Mouse (Mus musculus) granulocyte monocyte progenitor cell, adult 5-6 weeks (primary cell): ENCODE data around the gene Gng7. TPM values are rescaled to one million over a fixed set of nuclear protein-coding genes. Genes with fewer than 3 reads are reported as not detected.
A peak's percentile ranks its signal among the peaks of the same experiment; 100 is the strongest.

Experiments used
- ATAC-seq: replicated peaks from 2 replicates; pipeline ENCODE4 v1.8.0; 2016; ENCODE audit warnings: mild to moderate bottlenecking, moderate TSS enrichment, inconsistent platforms; ENCODE audit not compliant: poor library complexity, severe bottlenecking
- total RNA-seq, 2 experiments: library from RNA; stranded (forward) in 1 of 2; stranded (reverse) in 1 of 2; fragments of 200-712, 200-1000 nt in 1 of 2; fragments of >200 nt in 1 of 2; fragmentation: Nextera tagmentation in 1 of 2; gene quantifications; 2 replicates each; pipeline ENCODE4 v1.2.3; 2014 to 2017

Gng7 gene
- total RNA-seq, 2 experiments from 2014 or later: 0.30 to 0.46 TPM

DNA sequence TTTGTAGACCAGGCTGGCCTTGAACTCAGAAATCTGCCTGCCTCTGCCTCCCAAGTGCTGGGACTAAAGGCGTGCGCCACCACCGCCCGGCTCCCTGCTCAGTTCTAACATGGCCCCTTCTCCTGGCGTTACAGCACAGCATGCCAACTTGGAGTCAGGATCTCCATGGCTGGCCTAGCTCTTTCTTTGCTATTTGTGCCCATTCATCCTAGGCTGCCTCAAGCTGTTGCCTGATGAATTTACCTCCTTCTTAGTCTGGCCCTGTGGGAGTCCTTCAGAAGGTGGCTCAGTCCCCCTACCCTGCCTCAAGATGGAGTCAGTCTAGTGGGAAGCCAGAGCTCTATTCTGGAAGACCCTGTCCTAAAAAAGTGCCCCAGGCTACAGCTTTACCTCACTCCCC is 12.1 kb upstream of the Gng7 start:
- ATAC-seq: no peak

DNA sequence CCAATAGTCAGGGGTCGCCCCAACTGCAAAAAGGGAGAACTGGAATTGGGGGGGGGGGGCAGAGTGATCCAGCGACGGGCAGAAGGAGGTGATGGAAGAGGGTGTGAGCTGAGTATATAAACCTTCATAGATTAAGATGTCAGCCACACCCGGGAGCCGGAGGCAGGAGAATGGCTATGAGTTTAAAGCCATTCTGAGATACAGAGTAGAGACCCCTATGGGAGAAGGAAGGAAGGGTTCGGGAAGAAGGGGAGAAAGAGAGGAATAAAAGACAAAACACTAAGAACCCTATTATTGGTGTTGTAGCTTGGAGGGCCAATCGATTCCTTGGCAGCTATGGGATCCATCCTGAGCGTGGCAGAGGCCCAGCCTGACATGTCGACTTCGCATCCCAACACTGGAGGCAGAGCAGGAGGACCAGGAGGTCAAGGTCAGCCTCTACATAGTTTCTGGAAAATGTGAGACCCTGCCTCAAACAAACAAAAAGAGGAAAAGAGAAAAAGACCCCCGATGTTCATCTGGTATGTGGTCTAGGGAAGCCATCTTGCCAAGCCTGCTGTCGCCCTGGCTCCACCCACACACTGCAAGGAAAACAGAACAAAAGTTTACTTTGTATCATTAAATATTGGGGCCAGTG is 11.0 kb upstream of the Gng7 start, which contains the start of gene Diras1:
TSS of gene Diras1 (minus strand) at position 24 of the 637 bp plus-strand sequence.
- no peak for ATAC-seq

DNA sequence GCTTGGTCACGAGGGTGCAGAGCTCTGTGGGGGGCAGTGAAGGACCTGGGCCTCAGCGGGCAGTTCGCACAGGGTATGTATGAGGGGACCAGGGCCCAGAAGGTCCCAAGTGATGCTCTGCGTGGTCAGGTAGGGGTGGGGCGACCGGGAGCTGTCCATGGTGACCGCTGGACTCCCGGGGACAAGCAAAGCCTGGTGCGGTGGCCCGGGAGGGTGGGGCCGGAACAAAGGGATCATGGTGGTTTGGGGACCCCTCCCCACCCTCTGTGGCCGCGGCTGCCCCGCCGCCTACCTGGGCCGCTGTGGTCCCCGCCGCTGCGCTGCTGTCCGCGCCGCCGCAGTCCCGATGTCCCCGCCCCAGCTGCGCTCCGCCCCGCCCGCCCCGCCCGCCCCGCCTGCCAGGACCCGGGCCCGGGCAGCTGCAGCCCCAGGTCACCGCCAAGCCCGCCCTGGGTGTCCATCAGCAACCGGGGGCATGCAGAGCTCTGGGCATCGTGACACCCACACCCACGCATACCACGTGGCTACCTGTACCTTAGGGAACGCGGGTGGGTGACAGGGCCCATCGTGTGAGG is 10.4 kb upstream of the Gng7 start:
- peak; percentile 55 for ATAC-seq

DNA sequence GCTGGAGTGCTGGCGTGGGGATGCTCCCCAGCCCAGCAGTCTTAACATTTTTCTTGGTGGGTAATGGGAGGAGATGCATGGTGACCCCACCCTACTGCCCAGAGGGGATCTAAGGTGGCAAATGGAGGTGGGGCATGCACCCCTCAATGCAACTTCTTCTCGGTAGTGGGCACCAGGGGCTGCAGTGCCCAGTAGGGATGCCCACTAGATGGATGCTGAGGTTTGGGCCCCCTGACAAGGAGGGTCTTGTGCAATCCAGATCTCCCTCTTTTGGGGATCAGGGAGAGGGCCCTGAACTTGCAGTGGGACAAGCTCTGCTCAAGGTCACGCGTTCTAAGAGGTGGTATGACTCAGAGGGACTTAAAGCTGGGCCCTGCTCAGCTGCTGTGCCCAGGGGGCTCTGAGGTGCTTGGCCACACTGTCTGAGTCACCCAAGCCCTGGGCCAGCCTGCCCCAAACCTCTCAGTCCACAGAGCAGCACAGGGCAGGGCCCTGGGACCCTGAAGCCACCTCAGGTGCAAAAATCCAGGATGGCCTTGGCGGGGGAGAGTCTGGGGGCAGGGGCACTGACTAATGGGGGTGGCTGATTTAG is 9.7 kb upstream of the Gng7 start:
- ATAC-seq: no peak

DNA sequence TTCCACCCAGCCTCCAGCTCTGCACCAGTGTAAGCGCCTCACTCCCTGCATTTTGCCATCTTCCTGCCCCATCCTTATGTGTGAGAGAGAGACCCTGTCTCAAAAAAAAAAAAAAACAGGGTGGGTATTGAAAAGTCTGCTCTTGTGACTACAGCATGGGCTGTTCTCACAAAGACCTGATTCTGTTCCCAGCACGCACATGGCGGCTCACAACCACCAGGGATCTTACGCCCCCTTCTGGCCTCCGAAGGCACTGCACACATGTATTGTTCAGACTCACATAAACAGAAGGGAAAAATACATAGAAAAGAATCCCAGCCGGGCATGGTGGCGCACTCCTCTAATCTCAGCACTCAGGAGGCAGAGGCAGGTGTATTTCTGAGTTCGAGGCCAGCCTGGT is 8.0 kb upstream of the Gng7 start:
- no peak for ATAC-seq

DNA sequence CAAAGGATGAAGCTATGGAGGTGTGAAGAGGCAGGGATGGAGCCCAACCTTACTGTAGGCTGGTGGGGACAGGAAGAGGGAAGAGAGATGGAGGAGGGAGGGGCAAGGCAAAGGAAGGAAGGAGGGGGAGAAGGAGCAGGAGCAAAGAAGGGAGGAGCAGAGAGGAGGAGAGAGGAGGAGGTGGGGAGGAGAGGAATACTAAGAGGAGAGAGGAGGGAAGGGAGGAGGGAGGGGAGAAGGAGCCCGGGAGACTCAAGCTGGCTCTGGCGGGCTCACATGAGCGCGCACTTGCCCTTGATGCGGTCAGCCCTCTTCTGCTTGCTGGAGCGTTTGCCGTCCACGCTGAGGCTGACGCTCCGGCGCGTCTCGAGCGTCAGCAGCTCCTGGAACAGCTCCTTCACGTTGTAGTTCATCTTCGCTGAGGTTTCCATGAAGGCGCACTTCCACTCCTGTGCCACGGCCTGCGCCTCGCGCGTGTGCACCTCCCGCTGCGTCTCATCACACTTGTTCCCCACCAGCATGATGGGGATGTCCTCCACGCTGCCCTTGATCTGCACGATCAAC is 6.9 kb upstream of the Gng7 start:
- no peak for ATAC-seq

DNA sequence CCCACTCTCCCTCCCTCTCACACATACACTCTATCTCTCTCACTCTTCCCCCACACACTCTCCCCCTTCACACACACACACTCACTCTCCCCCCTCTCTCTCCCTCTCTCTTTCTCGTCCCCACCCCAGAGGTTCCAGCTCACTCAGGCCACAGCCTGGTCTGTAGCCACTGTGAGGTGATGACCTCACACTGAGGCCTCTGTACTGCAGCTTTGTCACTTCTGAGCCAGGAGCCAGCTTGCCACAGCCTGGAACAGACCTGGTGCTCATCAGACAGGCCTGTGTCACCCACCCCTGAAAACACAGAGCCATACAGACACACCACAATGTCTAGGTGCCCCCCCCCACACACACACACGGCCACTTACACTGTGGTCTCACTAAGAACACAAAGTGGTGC is 5.5 kb upstream of the Gng7 start:
- ATAC-seq: no peak

DNA sequence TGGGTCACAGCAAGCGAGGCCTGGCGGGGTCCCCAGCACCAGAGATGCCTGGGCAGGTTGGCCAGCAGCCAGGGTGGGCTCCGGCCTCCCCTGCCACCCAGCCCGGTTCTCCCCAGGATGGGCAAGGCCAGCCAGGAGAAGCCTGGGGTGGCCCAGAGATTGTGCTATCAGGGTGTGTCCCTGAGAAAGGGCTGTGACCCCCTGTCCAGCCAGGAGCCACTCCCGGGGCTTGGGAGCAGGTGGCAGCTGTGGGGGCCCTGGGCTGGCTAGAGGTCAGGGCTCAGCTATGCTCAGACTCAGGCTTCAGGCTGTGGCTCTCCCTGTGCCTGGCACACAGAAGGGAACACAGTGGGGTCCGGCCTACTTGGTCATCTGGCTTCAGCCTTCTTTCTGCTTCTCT is 4.9 kb upstream of the Gng7 start:
- no peak for ATAC-seq

DNA sequence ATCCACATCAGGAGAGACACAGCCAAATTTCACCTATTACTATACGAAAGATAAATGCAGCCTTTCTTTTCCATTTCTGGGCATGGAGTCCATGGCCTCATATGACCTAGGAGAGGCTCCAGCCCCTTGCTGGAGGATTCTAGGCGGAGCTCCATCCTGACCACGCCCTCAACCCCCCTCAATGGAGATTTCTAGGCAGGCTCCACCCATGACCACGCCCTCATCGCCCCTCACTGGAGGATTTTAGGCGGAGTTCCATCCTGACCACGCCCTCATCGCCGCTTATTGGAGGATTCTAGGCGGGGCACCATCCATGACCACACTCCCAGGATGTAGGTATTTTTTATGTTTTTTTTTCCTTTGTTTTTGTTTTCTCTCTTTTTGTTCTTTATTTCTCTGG is 3.6 kb upstream of the Gng7 start:
- ATAC-seq: peak; percentile 19

DNA sequence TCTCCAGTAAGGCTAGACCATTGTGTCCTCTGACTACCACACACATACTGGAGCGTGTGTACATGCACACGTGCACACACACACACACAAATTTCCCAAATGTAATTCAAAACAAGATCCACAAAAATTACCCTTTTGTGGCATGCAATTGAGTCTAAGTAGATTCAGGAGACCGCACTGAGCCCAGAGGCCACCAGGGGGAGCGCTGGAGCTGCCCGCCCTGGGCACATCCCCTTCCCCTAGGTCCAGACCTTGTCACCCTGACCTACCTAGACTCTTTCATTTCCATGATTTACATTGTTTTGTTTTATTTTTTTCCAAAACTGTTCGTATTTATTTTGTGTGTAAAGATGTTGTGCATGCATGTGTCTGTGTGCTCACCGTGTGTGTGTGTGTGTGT is 1.9 kb upstream of the Gng7 start:
- peak; percentile 52 for ATAC-seq

DNA sequence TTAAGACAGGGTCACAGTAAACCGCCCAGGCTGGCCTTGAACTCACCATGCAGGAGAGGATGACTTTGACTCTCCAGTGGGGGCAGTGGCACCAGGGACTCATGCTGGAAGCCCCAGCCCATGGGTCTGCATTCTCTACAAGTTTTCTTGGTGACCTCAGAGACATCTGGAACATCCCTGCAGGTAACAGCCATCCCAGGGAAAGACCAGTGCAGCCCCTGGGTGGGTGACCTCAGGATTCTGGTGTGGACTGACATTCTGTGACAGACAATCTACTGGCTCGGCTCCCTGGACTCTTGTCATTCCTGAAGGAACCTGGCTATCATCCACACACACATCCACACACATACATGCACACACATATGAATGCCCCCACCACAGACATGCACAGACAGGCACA is 921 bp upstream of the Gng7 start:
- ATAC-seq: no peak

DNA sequence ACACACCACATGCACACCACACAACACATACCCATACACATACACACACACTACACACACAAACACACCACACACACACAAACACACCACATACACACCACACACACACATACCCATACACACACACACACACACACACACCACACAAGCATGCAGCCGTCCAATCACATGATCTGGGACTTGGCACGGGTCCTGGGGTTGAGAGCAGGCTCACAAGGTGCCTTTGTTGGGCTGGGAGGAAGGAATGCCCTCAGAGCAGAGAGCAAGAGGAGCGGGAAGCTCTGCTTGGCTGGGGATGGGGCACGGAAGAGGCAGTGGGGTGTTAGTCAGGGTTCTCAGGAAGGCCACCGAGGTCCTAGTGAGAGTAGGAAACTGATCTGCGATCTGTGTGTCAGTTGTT is 3.9 kb downstream of the Gng7 start:
- ATAC-seq: no peak

DNA sequence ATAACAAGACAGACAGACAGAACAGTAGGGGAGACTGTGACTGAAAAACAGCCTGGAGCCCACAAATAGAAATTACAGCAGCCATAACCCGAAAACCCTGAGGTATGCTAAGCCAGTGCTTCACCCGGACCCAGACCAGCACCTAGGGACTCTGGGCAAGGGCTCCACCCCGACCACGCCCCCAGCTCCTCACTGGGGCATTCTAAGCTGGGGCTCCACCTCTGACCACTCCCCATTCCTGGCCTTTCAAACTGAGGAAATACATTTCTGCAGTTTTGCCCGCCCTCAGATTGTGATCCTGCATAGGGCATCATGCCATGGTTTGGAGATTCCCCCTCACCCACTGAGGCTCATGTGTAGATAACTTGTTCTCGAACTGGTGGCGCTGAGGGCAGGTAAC is 7.5 kb downstream of the Gng7 start:
- ATAC-seq: peak; percentile 58

DNA sequence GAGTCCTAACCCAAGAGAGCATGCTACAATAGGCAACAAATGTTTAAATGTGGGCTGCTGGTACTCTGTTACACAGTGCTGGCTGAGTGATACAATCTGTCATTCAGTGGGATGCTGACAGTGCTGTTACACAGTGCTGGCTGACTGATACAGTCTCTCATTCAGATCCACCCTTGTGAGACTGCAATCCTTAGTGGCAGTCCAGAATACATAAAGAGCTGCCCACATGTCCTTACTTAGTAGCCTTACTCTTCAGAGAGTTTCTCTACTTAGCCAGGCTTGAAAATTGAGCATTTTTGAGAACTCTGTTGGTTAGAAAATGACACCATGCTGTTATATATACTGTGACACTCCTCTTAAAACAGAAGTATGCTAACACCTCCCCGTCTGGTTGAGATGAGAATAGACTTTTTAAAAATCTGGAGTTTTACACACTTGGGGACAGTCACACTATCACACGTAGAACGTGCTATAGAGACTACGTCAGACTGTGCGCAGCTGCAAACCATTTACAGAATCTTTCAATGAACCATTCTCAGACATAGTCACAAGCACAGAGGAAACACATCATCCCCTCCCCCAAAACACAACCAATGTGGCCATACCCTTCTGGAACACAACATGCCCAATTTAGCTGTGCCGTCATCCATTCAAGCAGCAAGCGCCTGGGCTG is 8.6 kb downstream of the Gng7 start:
- no peak for ATAC-seq

DNA sequence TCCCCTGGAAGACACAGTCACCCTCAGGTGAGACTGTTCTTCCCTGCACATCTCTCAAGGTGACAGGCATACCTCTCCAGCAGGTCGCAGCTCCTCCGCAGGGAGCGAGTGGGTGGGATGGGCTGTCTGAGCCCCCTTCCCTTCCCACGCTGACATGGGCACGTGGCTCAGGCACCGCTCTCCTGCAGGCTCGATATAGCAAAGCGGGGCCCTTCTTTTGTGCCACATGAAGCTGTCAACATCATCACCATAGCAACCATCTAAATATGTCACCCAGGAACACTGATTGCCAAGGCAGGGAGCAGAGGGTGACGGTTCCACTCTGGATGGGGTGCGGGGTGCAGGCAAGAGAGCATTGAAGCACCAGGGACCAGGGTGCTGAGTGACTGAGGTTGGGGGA is 13.6 kb downstream of the Gng7 start:
- ATAC-seq: no peak

DNA sequence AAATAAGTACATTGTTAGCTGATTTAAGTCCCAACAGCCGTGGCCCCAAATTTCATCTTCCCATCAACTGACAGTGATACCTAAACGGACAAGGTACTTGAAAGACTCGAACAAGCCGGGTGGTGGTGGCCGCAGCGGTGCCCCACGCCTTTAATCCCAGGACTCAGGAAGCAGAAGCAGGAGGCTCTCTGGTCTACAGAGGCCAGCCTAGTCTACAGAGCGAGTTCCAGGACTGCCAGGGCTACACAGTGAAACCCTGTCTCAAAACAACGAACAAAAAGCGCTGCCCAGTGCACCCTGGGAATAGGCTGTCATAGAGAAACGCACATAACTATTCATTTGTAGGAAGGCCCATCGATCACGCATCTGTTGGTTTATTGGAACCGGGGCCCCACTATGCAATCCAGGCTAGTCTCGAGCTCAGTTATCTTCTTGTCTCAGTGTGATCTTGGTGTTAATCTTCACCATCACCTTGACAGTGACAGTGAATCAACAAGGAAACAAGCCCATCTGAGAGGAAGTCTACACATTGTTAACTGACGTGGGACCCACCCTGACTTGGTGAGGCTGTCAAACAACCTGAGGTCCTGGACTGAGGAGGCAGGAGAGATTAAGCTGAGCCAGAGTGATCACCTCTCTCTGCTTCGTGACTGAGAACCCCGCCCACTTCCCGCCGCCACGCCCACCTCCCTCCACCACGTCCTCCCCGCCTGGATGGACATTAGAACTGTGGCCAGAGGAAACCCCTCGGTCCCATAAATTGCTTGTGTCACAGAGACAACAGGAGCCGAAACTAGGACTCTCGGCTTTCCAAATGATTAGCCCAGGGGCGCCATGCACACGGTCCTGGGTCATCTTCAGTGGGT is 14.3 kb downstream of the Gng7 start:
- ATAC-seq: no peak

DNA sequence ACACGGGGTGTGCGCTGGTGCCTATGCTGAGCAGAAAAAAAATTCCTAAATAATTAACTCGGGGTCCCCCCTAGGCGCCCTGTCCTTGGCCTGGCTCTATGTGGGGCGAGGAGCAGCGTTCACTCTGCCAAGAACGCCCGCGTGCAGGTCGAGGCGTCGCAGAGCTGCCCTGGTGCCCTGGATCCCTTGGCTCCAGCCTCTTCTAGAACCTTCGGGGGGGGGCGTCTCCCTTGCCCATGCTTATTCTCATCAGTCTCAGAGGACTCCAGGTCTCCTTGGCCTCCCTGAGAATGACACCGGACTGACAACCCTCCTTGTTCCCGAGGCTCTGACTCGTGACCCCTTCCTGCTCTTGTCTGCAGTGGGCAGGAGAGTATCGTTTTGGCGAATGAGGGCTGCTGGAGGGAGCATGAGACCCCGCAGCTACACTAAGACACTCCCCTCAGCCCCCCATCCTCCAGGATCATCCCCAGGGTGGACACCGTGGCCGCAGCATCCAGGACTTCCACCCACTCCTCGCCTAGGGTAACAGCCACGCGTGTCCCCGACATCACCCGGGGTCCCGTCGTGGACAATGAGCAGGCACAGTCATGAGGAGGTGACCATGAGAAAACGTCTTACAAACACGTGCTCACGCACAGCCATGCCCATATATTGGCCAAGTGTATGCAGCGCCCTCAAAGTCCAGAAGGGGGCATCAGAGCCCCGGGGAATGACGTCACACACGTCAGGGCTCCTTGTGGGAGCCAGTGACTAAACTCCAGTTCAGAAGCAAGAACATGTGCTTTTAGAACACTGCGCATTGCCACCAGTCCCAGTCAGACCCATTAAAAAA is 15.2 kb downstream of the Gng7 start:
- peak; percentile 81 for ATAC-seq

DNA sequence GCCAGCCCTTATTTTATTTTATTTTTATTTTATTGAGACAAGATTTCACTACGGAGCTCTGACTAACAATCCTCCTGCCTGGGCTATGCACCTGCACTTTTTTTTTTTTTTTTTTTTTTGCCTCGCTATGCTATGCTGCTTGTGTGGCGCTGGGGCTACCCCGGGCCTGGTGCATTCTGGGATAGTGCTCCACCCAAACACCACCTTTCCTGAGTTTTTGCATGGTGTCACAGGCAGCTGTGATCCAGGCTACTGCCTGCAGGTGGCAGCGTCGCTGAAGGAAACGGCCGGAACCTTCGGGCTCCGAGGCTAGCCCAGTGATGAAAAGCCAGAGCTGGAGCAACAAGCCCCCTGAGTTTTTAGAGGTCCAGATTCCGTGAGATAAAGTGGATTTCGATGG is 16.0 kb downstream of the Gng7 start:
- ATAC-seq: peak; percentile 53

DNA sequence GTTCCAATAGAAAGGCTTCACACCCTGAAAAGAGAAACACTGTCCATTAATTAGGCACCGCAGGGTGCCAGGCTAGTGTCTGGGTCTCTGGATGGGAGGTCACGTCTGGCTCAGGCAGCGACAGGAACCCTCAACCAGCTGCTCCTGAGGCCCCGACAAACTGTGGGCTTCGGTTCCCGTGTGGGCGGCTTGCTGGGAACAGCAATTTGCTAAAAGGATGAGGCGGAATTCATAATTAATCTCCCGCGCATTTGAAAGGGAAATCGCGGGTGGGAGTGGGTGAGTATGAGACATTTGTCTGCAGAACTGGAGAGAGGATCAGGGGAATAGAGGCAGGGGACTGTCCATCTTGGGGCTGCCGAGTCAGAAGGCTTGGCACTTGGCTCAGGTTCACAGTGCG is 16.7 kb downstream of the Gng7 start:
- no peak for ATAC-seq
